Comparison of ENCODE assay signal across 35 mouse cellular contexts in the genomic region with DNA sequence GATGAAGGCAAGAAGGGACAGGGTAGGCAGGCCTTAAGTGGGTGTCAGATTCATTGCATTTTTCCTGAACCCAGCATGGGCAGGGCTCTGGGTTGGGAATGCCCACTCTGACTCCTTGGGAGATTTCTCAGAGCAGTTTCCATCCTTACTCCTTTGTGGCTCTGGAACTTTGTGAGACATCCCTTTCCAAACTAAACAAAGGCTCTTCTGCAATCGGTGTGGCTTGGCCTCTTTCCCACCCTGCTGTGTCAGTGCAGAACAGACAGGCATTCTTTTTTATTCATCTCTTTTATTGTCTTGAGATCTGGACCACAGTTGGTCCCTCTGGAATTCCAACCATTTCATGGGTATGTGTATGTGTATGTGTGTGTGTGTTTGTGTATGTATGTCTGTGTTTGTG. TPM values are rescaled to one million over a fixed set of nuclear protein-coding genes. Genes with fewer than 3 reads are reported as not detected.
DNase-seq lines count a peak whose midpoint lies in the region; ATAC-seq lines count a peak whose summit lies in the region.
"Had no signal": no experiment of that assay in that cellular context is flagged by ENCODE, and none has a peak within 500 bp of the region (broad histone marks: within the 10 kb centered on the region; RNA-seq: fewer than 3 reads in every experiment).

No protein-coding gene starts in this region.

- H3K27ac ChIP-seq in midbrain, embryonic 13.5 days: no peak overlapping the region
- H3K27ac ChIP-seq: embryonic facial prominence, embryonic 12.5 days; forebrain, embryonic 12.5 days; hindbrain, embryonic 12.5 days; liver, embryonic 14.5 days; neural tube, embryonic 13.5 days had no signal

- H3K36me3 ChIP-seq in midbrain, embryonic 13.5 days: no peaks in the 10 kb centered on the region
- H3K36me3 ChIP-seq: embryonic facial prominence, embryonic 12.5 days; forebrain, embryonic 12.5 days; hindbrain, embryonic 12.5 days; neural tube, embryonic 13.5 days had no signal

- no peak overlapping the region for H3K9ac ChIP-seq in midbrain, embryonic 13.5 days (replicated peaks)
- H3K9ac ChIP-seq: embryonic facial prominence, embryonic 12.5 days; forebrain, embryonic 12.5 days; hindbrain, embryonic 12.5 days; liver, embryonic 14.5 days; lung, embryonic 14.5 days; neural tube, embryonic 13.5 days had no signal

- no peak overlapping the region for H3K4me3 ChIP-seq in midbrain, embryonic 13.5 days (replicated peaks)
- H3K4me3 ChIP-seq: embryonic facial prominence, embryonic 12.5 days; erythroblast, embryonic 14.5 days; forebrain, embryonic 12.5 days; hindbrain, embryonic 12.5 days; neural tube, embryonic 13.5 days had no signal

- no peaks in the 10 kb centered on the region for H3K9me3 ChIP-seq in midbrain, embryonic 13.5 days
- H3K9me3 ChIP-seq: embryonic facial prominence, embryonic 12.5 days; forebrain, embryonic 12.5 days; hindbrain, embryonic 12.5 days; neural tube, embryonic 13.5 days had no signal

- H3K4me2 ChIP-seq in midbrain, embryonic 13.5 days (replicated peaks): no peak overlapping the region
- H3K4me2 ChIP-seq: embryonic facial prominence, embryonic 12.5 days; forebrain, embryonic 12.5 days; hindbrain, embryonic 12.5 days; lung, embryonic 14.5 days; neural tube, embryonic 13.5 days had no signal

- DNase-seq in 3134 (ENCODE audit: extremely low read depth, insufficient read length, low spot score) (peak; percentile 80), 3T3-L1 (ENCODE audit: low read depth, low spot score) (peak; percentile 96), R1 (ENCODE audit: low read depth, low spot score) (peak; percentile 57)
- peak; percentile 82 for DNase-seq in fibroblast of lung, adult 2 months (ENCODE audit: low read depth)
- DNase-seq in layer of hippocampus, postnatal 14 days (ENCODE audit: low spot score in 2 of 2): no peak
- DNase-seq: adrenal gland, postnatal 25 days; cerebellum, adult 8-10 months; cerebellum, postnatal 36 days; gastrocnemius, postnatal 10 days; heart, postnatal 14 days; kidney, adult 8-10 months; kidney, postnatal 10 days; layer of hippocampus, adult 9-11 months; liver; lung, embryonic 14.5 days; lung, postnatal 14 days; right cerebral cortex, postnatal 14 days; thymus, postnatal 4 days had no signal

- no peak for ATAC-seq in midbrain, embryonic 13.5 days
- ATAC-seq: intestine, embryonic 16.5 days; midbrain, embryonic 16.5 days had no signal

- WGBS in midbrain, embryonic 13.5 days: 19% methylated on average over 1 of the region's 1 CpGs

- H3K27me3 ChIP-seq in midbrain, embryonic 13.5 days: 0 out of 2 replicates have a peak, but pooled peaks cover 4% of the 10 kb centered on the region
- H3K27me3 ChIP-seq: embryonic facial prominence, embryonic 12.5 days; neural tube, embryonic 13.5 days had no signal

- H3K4me1 ChIP-seq in midbrain, embryonic 13.5 days (replicated peaks): peaks cover 16% of the 10 kb centered on the region

RNA-seq across cellular contexts. Expression of a gene that starts 1.3 kb away (rescaled TPM):
- not detected for total RNA-seq in layer of hippocampus, postnatal 14 days (2021)
- 0.11 TPM in 1 of 2 replicates, not detected in the other for polyA plus RNA-seq in midbrain, embryonic 13.5 days (2015; fragmentation: Nextera tagmentation; extraction: Ambion mirVana)
- total RNA-seq: adrenal gland, postnatal 25 days; gastrocnemius, postnatal 10 days; heart, adult 8-10 months; heart, postnatal 14 days; left cerebral cortex, adult 18-20 months; left cerebral cortex, postnatal 14 days; MEL had no signal
- polyA plus RNA-seq: embryonic facial prominence, embryonic 12.5 days; erythroblast, embryonic 14.5 days; forebrain, embryonic 12.5 days; heart, embryonic 14.5 days; liver, embryonic 14.5 days; lung, embryonic 14.5 days; neural tube, embryonic 13.5 days; stomach, embryonic 14.5 days; testis, adult 2 months; thymus, postnatal 0 days had no signal

RNA-seq across cellular contexts. Expression of a gene that starts 5.4 kb away (rescaled TPM):
- not detected for total RNA-seq in layer of hippocampus, postnatal 14 days (2021)
- polyA plus RNA-seq in midbrain, embryonic 13.5 days (2015; fragmentation: Nextera tagmentation; extraction: Ambion mirVana): 0.09 TPM in 1 of 2 replicates, not detected in the other
- total RNA-seq: adrenal gland, postnatal 25 days; left cerebral cortex, adult 18-20 months; left cerebral cortex, postnatal 14 days; MEL had no signal
- polyA plus RNA-seq: erythroblast, embryonic 14.5 days; forebrain, embryonic 12.5 days had no signal

RNA-seq across cellular contexts. Expression of a gene that starts 21.9 kb away (rescaled TPM):
- 1 to 10 TPM in 1 of 2 experiments, under 1 TPM in 1; 0.35 to 1.0 TPM for total RNA-seq in layer of hippocampus, postnatal 14 days (2021)
- polyA plus RNA-seq in midbrain, embryonic 13.5 days (2015; fragmentation: Nextera tagmentation; extraction: Ambion mirVana): 0.22 and 0.32 TPM in 2 replicates
- total RNA-seq: adrenal gland, postnatal 25 days; gastrocnemius, postnatal 10 days; MEL had no signal
- polyA plus RNA-seq: erythroblast, embryonic 14.5 days; neural tube, embryonic 13.5 days had no signal

RNA-seq across cellular contexts. Expression of a gene that starts 38.8 kb away (rescaled TPM):
- total RNA-seq in layer of hippocampus, postnatal 14 days (2021): 1 to 10 TPM; 7.7 to 8.6 TPM
- polyA plus RNA-seq in midbrain, embryonic 13.5 days (2015; fragmentation: Nextera tagmentation; extraction: Ambion mirVana): 17.8 and 17.9 TPM in 2 replicates
- total RNA-seq: MEL had no signal
- polyA plus RNA-seq: erythroblast, embryonic 14.5 days had no signal

Comparison
In these comparisons a context has a peak if more than half of its experiments do, and no peak if none do; other contexts are left out.
1. DNase-seq: peak in 3134 (single experiment), 3T3-L1 (single experiment), R1 (single experiment) and fibroblast of lung, adult 2 months (single experiment); none in layer of hippocampus, postnatal 14 days (0 of 2).